Mouse (Mus musculus) kidney, postnatal 0 days (tissue): ENCODE measurements at regions not wholly inside any gene's neighbourhood (a gene's known extent, or its start where the extent isn't known, plus 50 kb on each side); places are given as distances from the start of the nearest gene placed in this dataset.
"Not testable (repeated sequence)": the region's sequence is repeated elsewhere in the genome, so short reads cannot be mapped to it uniquely, and the experiment has no call there.

ENCODE experiments used
- ATAC-seq: fragments of 200-750 bp; cut with Nextera tagmentation; replicated peaks from 2 replicates; pipeline ENCODE4 v1.8.0; 2017; ENCODE audit warnings: low read depth, moderate number of reproducible peaks, moderate TSS enrichment, moderate library complexity; ENCODE audit not compliant: low FRiP score
- DNase-seq: peaks from one replicate; pipeline ENCODE4 v3.0.0-alpha.2; 2016; ENCODE audit warnings: low spot score
- H3K27ac ChIP-seq: fragments of 300-500 bp; sonication (generic); 2 replicates; pipeline ENCODE4 v1.5.1; 2014; ENCODE audit warnings: mild to moderate bottlenecking
- H3K27me3 ChIP-seq: fragments of 300-500 bp; sonication (generic); 2 replicates; pipeline ENCODE4 v1.6.1; 2014; ENCODE audit warnings: low read length, mixed read lengths; ENCODE audit not compliant: insufficient read depth
- H3K36me3 ChIP-seq: fragments of 300-500 bp; sonication (generic); 2 replicates; pipeline ENCODE4 v1.6.1; 2014; ENCODE audit warnings: low read length, mixed read lengths; ENCODE audit not compliant: insufficient read depth
- H3K4me1 ChIP-seq: fragments of 300-500 bp; sonication (generic); replicated peaks from 2 replicates; pipeline ENCODE4 v1.6.1; 2014; ENCODE audit warnings: antibody characterized with exemption, low read length, mixed read lengths; ENCODE audit not compliant: insufficient read depth
- H3K4me2 ChIP-seq: fragments of 300-500 bp; sonication (generic); 2 replicates; pipeline ENCODE4 v1.6.1; 2014; ENCODE audit warnings: mild to moderate bottlenecking, low read length, moderate library complexity, mixed read lengths
- H3K4me3 ChIP-seq: fragments of 300-500 bp; sonication (generic); replicated peaks from 2 replicates; pipeline ENCODE4 v1.5.1; 2014; ENCODE audit warnings: low read depth, low read length
- H3K9ac ChIP-seq: fragments of 300-500 bp; sonication (generic); 2 replicates; pipeline ENCODE4 v1.6.1; 2014; ENCODE audit warnings: low read depth, low read length
- H3K9me3 ChIP-seq: fragments of 300-500 bp; sonication (generic); replicated peaks from 2 replicates; pipeline ENCODE4 v1.6.1; 2016; ENCODE audit warnings: low read length, inconsistent platforms, mixed read lengths
- CTCF ChIP-seq: IDR thresholded peaks from 2 replicates; pipeline ENCODE4 v1.5.1; 2016; ENCODE audit warnings: antibody characterized with exemption, low read depth, mild to moderate bottlenecking, moderate library complexity
- WGBS: fragments of 180-500 bp; shearing (Covaris S2); extraction: QIAGEN DNeasy Blood & Tissue Kit; methylation state at CpG from one replicate; pipeline ENCODE4 v1.1.7; 2014; 5-methylcytosine and 5-hydroxymethylcytosine counted together

DNA sequence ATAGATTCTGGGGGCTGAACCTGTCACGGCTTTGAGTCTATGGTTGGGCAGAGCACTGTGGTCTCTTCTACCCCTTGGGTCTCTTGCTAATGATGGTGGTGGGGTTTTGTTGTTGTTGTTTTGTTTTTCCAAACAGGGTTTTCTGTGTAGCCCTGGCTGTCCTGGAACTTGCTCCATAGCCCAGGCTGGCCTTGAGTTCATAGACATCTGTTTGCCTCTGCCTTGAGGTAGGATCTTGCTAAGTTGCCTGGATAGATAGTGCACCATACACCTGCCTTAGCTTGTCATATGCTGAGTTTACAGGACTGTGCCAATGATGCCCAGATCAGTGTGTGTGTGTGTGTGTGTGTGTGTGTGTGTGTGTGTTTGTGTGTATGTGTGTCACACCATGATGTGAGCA lies 121.6 kb upstream of the Cpsf6 start:
- no peak for DNase-seq
- no peak for TF ChIP-seq CTCF
- no peak for ATAC-seq
- Histone ChIP-seq H3K27me3 (no peaks in the 10 kb centered on the region), H3K9me3 (no peaks in the 10 kb centered on the region), H3K4me3 (no peak overlapping the region), H3K4me1 (no peaks in the 10 kb centered on the region), H3K9ac (no peak overlapping the region), H3K27ac (no peak overlapping the region), H3K4me2 (no peak overlapping the region), H3K36me3 (no peaks in the 10 kb centered on the region)
- WGBS, result 96% methylated on average over 1 of the region's 1 CpGs

DNA sequence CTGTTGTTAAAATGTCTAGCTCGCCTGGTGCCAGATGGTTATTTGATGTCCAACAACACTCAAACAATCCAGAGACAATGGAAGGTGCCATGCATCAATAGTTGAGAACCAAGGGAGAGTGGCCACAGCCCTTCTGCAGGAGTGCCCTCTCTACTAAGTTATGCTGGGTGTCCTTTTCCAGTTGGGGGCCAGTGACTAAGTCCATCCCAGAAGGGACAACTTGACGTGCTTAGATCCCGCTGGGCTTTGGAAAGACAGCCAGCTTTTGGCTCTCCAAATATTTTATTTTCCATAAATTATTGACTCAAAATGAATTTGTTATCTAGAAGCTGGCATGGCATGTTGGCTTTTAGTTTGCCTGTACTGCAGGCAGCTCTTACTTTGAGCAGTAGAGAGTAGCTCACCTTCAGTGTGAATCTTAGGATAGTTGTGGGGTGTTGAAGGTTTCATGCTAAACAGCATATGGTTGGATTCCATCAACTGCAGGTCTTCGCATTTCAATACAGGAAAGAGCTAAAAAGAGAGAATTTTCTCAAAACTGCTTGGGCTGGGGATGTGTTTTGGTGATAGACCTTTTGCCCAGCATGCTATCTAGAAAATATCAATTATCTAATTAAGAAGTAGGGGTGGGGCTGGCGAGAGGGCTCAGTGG lies 120.8 kb upstream of the Cpsf6 start:
- TF ChIP-seq CTCF, result no peak
- 72% methylated on average over 5 of the region's 5 CpGs for WGBS
- Histone ChIP-seq H3K4me2 (no peak overlapping the region), H3K9ac (no peak overlapping the region), H3K9me3 (no peaks in the 10 kb centered on the region), H3K27ac (no peak overlapping the region), H3K27me3 (no peaks in the 10 kb centered on the region), H3K4me3 (no peak overlapping the region), H3K36me3 (no peaks in the 10 kb centered on the region), H3K4me1 (no peaks in the 10 kb centered on the region)
- ATAC-seq (no peak), DNase-seq (no peak)

DNA sequence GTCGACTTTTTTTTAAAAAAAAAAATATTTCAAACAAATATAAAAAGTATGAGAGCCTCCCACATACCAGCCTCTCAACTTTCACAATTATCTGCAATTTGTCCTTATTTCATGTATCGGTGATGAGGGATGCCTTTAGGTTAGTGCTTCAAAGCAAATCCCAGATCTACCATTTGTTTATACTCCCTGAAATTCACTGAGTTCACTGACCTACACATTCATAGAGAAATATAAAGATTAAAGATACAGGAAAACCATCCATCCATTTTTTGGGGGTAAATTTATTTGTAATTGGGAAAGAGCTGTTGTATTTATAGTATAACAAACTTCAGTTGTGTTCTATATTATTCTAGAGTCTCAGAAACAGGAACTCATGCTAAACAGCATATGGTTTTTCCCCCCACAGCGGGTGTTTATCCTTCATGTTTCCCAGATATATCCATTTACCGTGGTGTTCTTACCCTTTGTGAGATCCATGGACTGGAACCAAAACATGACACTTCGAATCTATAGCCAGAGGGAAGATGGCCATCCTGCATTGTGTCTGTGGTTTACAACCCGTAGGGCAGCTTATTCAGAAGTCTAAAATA lies 120.1 kb upstream of the Cpsf6 start:
- DNase-seq (no peak), ATAC-seq (no peak)
- no peak overlapping the region for H3K4me2 ChIP-seq
- no peaks in the 10 kb centered on the region for H3K9me3 ChIP-seq
- H3K36me3 ChIP-seq, result no peaks in the 10 kb centered on the region
- no peak overlapping the region for H3K27ac ChIP-seq
- no peaks in the 10 kb centered on the region for H3K4me1 ChIP-seq
- TF ChIP-seq CTCF, result no peak
- no peak overlapping the region for H3K9ac ChIP-seq
- WGBS, result 58% methylated on average over 6 of the region's 6 CpGs
- H3K4me3 ChIP-seq, result no peak overlapping the region
- no peaks in the 10 kb centered on the region for H3K27me3 ChIP-seq

DNA sequence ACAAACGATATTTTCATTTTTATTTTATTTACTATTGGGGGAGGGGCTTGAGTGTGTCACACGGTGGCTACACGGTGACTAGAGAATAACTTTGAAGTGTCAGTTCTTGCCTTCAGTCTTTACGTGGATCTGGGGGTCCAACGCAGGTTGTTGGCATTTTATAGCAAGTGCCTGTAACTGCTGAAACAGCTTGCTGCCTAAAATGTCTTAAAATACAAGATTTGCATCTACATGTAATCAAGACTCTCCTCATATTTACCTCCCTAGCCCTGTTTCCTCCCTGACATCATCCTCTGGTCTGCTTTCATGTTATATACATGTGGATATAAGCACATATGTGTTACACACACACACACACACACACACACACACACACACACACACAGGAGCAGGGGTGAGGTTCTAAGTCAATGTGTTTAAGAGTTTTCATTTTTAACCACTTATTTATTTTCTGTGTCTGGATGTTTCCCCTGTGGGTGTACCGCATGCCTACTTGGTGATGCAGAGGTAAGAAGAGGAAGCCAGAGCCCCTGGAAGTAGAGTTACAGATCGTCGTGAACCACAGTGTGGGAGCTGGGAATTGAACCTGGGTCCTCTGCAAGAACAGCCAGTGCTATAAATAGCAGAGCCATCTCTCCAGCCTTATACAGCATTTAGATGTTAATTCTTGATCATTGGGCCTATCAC lies 119.5 kb upstream of the Cpsf6 start:
- DNase-seq, result no peak
- 90% methylated on average over 8 of the region's 8 CpGs for WGBS
- no peaks in the 10 kb centered on the region for H3K9me3 ChIP-seq
- no peak overlapping the region for H3K4me3 ChIP-seq
- H3K4me1 ChIP-seq, result no peaks in the 10 kb centered on the region
- no peak overlapping the region for H3K4me2 ChIP-seq
- no peaks in the 10 kb centered on the region for H3K36me3 ChIP-seq
- ATAC-seq, result no peak
- no peak for TF ChIP-seq CTCF
- H3K27me3 ChIP-seq, result no peaks in the 10 kb centered on the region
- H3K27ac ChIP-seq, result no peak overlapping the region
- H3K9ac ChIP-seq, result no peak overlapping the region

DNA sequence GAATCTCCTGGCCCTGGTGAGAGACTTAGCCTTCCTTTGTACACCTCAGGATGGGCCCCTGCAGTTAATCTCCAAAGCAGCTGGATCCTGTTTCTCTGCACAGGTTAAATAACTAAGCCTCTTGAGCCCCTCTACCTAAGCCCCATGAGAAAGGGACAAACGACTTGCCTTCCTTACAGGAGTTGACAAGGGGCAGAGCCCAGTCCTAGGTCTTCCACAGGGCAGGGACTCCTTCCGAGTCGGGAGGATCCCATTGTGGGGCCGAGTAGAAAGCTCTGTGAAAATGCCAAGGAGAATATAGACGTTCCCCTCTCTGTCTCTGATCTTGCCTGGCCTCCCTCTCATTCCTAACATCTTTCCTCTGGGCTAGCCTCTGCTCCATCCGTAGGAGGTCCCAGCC lies 118.7 kb upstream of the Cpsf6 start:
- no peak for TF ChIP-seq CTCF
- Histone ChIP-seq H3K4me1 (no peaks in the 10 kb centered on the region), H3K4me2 (no peak overlapping the region), H3K4me3 (no peak overlapping the region), H3K9me3 (no peaks in the 10 kb centered on the region), H3K27ac (no peak overlapping the region), H3K27me3 (no peaks in the 10 kb centered on the region), H3K9ac (no peak overlapping the region), H3K36me3 (no peaks in the 10 kb centered on the region)
- DNase-seq, result no peak
- no peak for ATAC-seq
- 59% methylated on average over 6 of the region's 6 CpGs for WGBS

DNA sequence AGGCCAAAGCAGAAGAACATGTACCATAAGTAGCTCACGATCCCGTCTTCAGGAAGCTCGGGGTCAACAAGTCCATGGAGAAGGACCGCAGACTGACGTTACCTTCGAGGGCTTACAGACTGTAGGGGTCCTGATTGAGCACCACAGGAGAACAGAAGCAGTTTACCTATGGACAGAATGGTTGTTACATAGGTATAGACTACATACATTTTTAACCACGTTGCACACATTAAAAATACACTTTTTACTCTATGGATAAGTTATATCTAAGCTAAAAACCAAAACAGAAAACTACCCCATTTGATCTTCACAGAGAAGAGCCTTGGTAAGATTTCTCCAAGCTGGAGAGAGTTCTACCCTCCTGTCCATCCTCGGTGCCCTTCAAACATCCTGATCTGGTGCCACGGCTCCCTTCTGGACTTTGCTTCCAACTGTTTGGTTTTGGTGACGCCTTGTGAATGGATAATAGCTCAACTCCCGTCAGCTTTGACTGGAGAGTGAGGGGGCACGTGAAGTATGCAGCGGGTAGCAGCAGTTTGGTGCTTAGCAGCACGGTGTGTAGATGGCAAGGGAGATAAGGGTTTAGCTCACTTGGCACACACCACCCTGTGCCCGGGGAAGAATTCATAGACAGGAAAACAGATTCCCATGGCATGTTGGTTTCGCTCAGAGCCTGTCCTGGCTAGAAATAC lies 117.9 kb upstream of the Cpsf6 start:
- no peak for TF ChIP-seq CTCF
- no peak for ATAC-seq
- WGBS, result 74% methylated on average over 16 of the region's 16 CpGs

DNA sequence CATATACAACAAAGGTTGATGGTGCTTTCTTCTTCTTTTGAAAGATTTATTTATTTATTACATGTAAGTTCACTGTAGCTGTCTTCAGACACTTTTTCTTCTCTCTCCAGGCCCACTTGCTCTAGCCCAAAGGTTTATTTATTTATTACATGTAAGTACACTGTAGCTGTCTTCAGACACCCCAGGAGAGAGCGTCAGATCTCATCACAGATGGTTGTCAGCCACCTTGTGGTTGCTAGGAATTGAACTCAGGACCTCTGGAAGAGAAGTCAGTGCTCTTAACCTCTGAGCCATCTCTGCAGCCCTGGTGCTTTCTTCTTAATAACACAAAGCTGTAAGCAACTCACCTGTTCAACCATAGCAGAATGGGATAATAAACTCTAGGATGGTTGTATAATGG lies 117.3 kb upstream of the Cpsf6 start:
- not testable (repeated sequence) for H3K4me1 ChIP-seq, H3K9ac ChIP-seq, ATAC-seq, H3K36me3 ChIP-seq, H3K4me2 ChIP-seq, H3K4me3 ChIP-seq, H3K27me3 ChIP-seq, DNase-seq, H3K9me3 ChIP-seq, H3K27ac ChIP-seq
- 85% methylated on average over 1 of the region's 1 CpGs for WGBS

More for the DNA sequence above, 117.9 kb upstream of the Cpsf6 start:
- no peaks in the 10 kb centered on the region for H3K36me3 ChIP-seq
- no peak overlapping the region for H3K4me3 ChIP-seq
- H3K9ac ChIP-seq, result no peak overlapping the region
- no peak overlapping the region for H3K27ac ChIP-seq
- no peaks in the 10 kb centered on the region for H3K9me3 ChIP-seq
- H3K4me1 ChIP-seq, result no peaks in the 10 kb centered on the region
- no peak for DNase-seq
- H3K27me3 ChIP-seq, result no peaks in the 10 kb centered on the region
- H3K4me2 ChIP-seq, result no peak overlapping the region
